Mouse (Mus musculus) kidney, adult 2 months (tissue): ENCODE data around the gene Agrp.

Experiments used
- CTCF ChIP-seq: fragments of 200-500 bp; conservative IDR thresholded peaks from 2 replicates; pipeline ENCODE4 v1.5.1; 2011; ENCODE audit warnings: low read depth, mild to moderate bottlenecking, control low read depth, low read length, moderate library complexity, mixed read lengths; ENCODE audit not compliant: insufficient read depth, insufficient read length
- POLR2A ChIP-seq: fragments of 200-500 bp; IDR thresholded peaks from one replicate; pipeline ENCODE4 v1.6.1; 2011; ENCODE audit warnings: low read depth, low read length, control low read depth

GRCm38 (mm10) chr8:105555230-105555629 is 82.0 kb downstream of the Agrp start:
- no peak for TF ChIP-seq CTCF
- TF ChIP-seq POLR2A = no peak
